Mouse (Mus musculus): ENCODE measurements around the gene Oprd1. TPM values are rescaled to one million over a fixed set of nuclear protein-coding genes. Genes with fewer than 3 reads are reported as not detected.

The Oprd1 gene
- polyA plus RNA-seq, 1 experiment from 2014 or later = 0.10 TPM

- WGBS = 58% methylated on average over 10 of the region's 10 CpGs
- ATAC-seq (ENCODE audit: low FRiP score, low read depth) = no peak
- no peak overlapping the region for H3K4me2 ChIP-seq (replicated peaks)
- no peaks in the 10 kb centered on the region for H3K9me3 ChIP-seq
- no peak overlapping the region for H3K27ac ChIP-seq (replicated peaks)
- no peak overlapping the region for H3K4me3 ChIP-seq
- H3K27me3 ChIP-seq = peaks cover 14% of the 10 kb centered on the region; the same call in 1 of the 2 replicates
- H3K4me1 ChIP-seq = peaks cover 5% of the 10 kb centered on the region
- H3K9ac ChIP-seq (replicated peaks) = no peak overlapping the region
- H3K36me3 ChIP-seq = no peaks in the 10 kb centered on the region
Measured at GRCm38 (mm10) chr4:132066101-132066773, 78.0 kb downstream of the Oprd1 start.

- H3K27ac ChIP-seq (replicated peaks) = no peak overlapping the region
- ATAC-seq (ENCODE audit: low FRiP score, low read depth) = no peak
- H3K36me3 ChIP-seq = no peaks in the 10 kb centered on the region
- 74% methylated on average over 3 of the region's 3 CpGs for WGBS
- H3K9ac ChIP-seq (replicated peaks) = no peak overlapping the region
- no peaks in the 10 kb centered on the region for H3K9me3 ChIP-seq
- no peak overlapping the region for H3K4me2 ChIP-seq (replicated peaks)
- peaks cover 5% of the 10 kb centered on the region for H3K4me1 ChIP-seq
- H3K4me3 ChIP-seq = no peak overlapping the region
- peaks cover 7% of the 10 kb centered on the region; the same call in 1 of the 2 replicates for H3K27me3 ChIP-seq
Measured at GRCm38 (mm10) chr4:132065578-132065977, 78.7 kb downstream of the Oprd1 start.

GRCm38 (mm10) chr4:132064550-132064949 is 79.7 kb downstream of the Oprd1 start:
- H3K9me3 ChIP-seq = no peaks in the 10 kb centered on the region
- no peak overlapping the region for H3K27ac ChIP-seq (replicated peaks)
- H3K27me3 ChIP-seq = 0 out of 2 replicates have a peak, but pooled peaks cover 5% of the 10 kb centered on the region
- no peak for ATAC-seq (ENCODE audit: low FRiP score, low read depth)
- H3K4me1 ChIP-seq = peaks cover 5% of the 10 kb centered on the region
- H3K4me3 ChIP-seq = no peak overlapping the region
- no peaks in the 10 kb centered on the region for H3K36me3 ChIP-seq
- WGBS = 86% methylated on average over 5 of the region's 5 CpGs
- H3K9ac ChIP-seq (replicated peaks) = no peak overlapping the region
- no peak overlapping the region for H3K4me2 ChIP-seq (replicated peaks)

- 0 out of 2 replicates have a peak, but pooled peaks cover 5% of the 10 kb centered on the region for H3K27me3 ChIP-seq
- peaks cover 5% of the 10 kb centered on the region for H3K4me1 ChIP-seq
- H3K4me3 ChIP-seq = no peak overlapping the region
- 68% methylated on average over 17 of the region's 17 CpGs for WGBS
- H3K36me3 ChIP-seq = no peaks in the 10 kb centered on the region
- no peak overlapping the region for H3K27ac ChIP-seq (replicated peaks)
- no peak for ATAC-seq (ENCODE audit: low FRiP score, low read depth)
- H3K9ac ChIP-seq (replicated peaks) = no peak overlapping the region
- no peaks in the 10 kb centered on the region for H3K9me3 ChIP-seq
- H3K4me2 ChIP-seq (replicated peaks) = no peak overlapping the region
Measured at GRCm38 (mm10) chr4:132062934-132063884, 81.1 kb downstream of the Oprd1 start.

GRCm38 (mm10) chr4:132062289-132062688 is 82.0 kb downstream of the Oprd1 start:
- no peak overlapping the region for H3K4me3 ChIP-seq
- peaks cover 5% of the 10 kb centered on the region for H3K4me1 ChIP-seq
- no peak overlapping the region for H3K9ac ChIP-seq (replicated peaks)
- WGBS = 85% methylated on average over 8 of the region's 8 CpGs
- no peak overlapping the region for H3K27ac ChIP-seq (replicated peaks)
- H3K4me2 ChIP-seq (replicated peaks) = no peak overlapping the region
- no peaks in the 10 kb centered on the region for H3K36me3 ChIP-seq
- H3K9me3 ChIP-seq = no peaks in the 10 kb centered on the region
- peaks cover 5% of the 10 kb centered on the region; the same call in 1 of the 2 replicates for H3K27me3 ChIP-seq
- no peak for ATAC-seq (ENCODE audit: low FRiP score, low read depth)

Other genes with a start within 250 kb of the Oprd1 start
- 0.64 and 0.99 TPM in 2 replicates for gene Tmem200b, start 222.7 kb downstream of the Oprd1 start, polyA plus RNA-seq (2016; fragmentation: Nextera tagmentation; extraction: Ambion mirVana)
- gene Gm10300, start 69.8 kb downstream of the Oprd1 start, polyA plus RNA-seq (2016; fragmentation: Nextera tagmentation; extraction: Ambion mirVana) = 0.15 TPM in 1 of 2 replicates, not detected in the other
- 227 and 251 TPM in 2 replicates for gene Epb41, start 69.2 kb downstream of the Oprd1 start, polyA plus RNA-seq (2016; fragmentation: Nextera tagmentation; extraction: Ambion mirVana)
- gene Ythdf2, start 67.8 kb upstream of the Oprd1 start, polyA plus RNA-seq (2016; fragmentation: Nextera tagmentation; extraction: Ambion mirVana) = 150 and 151 TPM in 2 replicates
- gene Gmeb1, start 117.1 kb upstream of the Oprd1 start, polyA plus RNA-seq (2016; fragmentation: Nextera tagmentation; extraction: Ambion mirVana) = 44.8 and 46.4 TPM in 2 replicates
- gene Taf12, start 129.9 kb upstream of the Oprd1 start, polyA plus RNA-seq (2016; fragmentation: Nextera tagmentation; extraction: Ambion mirVana) = 58.3 and 63.8 TPM in 2 replicates
- gene Rab42, start 158.9 kb upstream of the Oprd1 start, polyA plus RNA-seq (2016; fragmentation: Nextera tagmentation; extraction: Ambion mirVana) = 0.42 and 1.5 TPM in 2 replicates
- 79.2 and 80.6 TPM in 2 replicates for gene Trnau1ap, start 185.1 kb upstream of the Oprd1 start, polyA plus RNA-seq (2016; fragmentation: Nextera tagmentation; extraction: Ambion mirVana)
- gene Rcc1, start 209.1 kb upstream of the Oprd1 start, polyA plus RNA-seq (2016; fragmentation: Nextera tagmentation; extraction: Ambion mirVana) = 90.2 and 92.9 TPM in 2 replicates